Mouse (Mus musculus) kidney, adult 2 months (tissue): ENCODE data around the gene Mcpt4.

Source experiments
- CTCF ChIP-seq: fragments of 200-500 bp; conservative IDR thresholded peaks from 2 replicates; pipeline ENCODE4 v1.5.1; 2011; ENCODE audit warnings: low read depth, mild to moderate bottlenecking, control low read depth, low read length, moderate library complexity, mixed read lengths; ENCODE audit not compliant: insufficient read depth, insufficient read length
- POLR2A ChIP-seq: fragments of 200-500 bp; IDR thresholded peaks from one replicate; pipeline ENCODE4 v1.6.1; 2011; ENCODE audit warnings: low read depth, low read length, control low read depth

DNA sequence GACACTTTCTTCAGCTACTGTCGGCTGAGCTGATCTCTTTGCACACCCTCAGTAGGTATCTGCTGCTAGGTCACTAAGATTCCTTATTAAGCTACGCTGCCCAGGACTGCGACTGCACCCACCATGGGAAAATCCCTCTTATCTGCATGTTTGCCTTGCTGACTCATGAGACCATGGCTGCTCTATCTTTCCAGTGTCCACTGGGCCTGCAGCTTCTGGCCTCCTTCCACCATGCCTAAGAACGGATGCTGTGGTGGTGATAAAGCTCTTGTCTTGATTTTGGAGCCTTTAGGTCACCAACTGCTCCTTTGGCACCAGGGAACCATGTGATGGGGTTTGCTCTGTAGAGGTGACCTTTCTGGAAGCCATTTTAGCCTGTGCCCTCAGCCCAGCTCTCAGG is 4.4 kb downstream of the Mcpt4 start:
- TF ChIP-seq CTCF (no peak), POLR2A (no peak)
